Mouse (Mus musculus) erythroid progenitor cell, adult 5-6 weeks (primary cell): ENCODE measurements around the gene Scn10a. TPM values are rescaled to one million over a fixed set of nuclear protein-coding genes. Genes with fewer than 3 reads are reported as not detected.

Experiments
- ATAC-seq: replicated peaks from 2 replicates; pipeline ENCODE4 v1.8.0; 2016; ENCODE audit warnings: moderate number of reproducible peaks, mild to moderate bottlenecking, moderate TSS enrichment, inconsistent platforms; ENCODE audit not compliant: poor library complexity, low FRiP score, severe bottlenecking
- total RNA-seq, 2 experiments: library from RNA; stranded (forward) in 1 of 2; stranded (reverse) in 1 of 2; fragments of 150-400 nt in 1 of 2; fragments of 186-747, 209-891 nt in 1 of 2; gene quantifications; 2 replicates each; pipeline versions ENCODE4 v1.2.3 to v1.2.4; 2015 to 2017; ENCODE audit warnings: low replicate concordance in 2 of 2

Scn10a gene
- total RNA-seq (2015; ENCODE audit: low replicate concordance) (not detected in 2 replicates), total RNA-seq (2017; ENCODE audit: low replicate concordance) (not detected in 2 replicates)

DNA sequence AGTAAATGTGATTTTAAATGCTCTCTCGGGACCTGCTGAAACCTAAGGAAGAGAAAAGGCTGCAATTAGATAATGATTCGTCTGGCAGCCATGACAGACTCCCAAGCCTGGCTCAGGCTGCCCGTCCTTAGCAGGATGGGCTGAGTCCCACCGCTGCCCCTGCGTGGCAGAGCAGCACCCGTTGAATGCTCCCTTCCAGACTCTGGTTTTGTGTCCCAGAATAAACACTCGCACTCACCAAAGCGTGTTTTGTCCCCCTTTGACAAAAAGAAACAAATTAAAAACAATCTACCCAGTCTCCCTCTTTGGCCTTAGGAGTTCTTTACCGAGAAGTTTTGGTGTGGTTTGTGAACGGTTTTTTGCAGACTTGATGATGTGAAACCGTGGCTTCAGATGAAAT lies at the start of gene Scn10a:
Gene Scn10a (minus strand): TSS at position 101 of the 400 bp plus-strand sequence.
- no peak for ATAC-seq

DNA sequence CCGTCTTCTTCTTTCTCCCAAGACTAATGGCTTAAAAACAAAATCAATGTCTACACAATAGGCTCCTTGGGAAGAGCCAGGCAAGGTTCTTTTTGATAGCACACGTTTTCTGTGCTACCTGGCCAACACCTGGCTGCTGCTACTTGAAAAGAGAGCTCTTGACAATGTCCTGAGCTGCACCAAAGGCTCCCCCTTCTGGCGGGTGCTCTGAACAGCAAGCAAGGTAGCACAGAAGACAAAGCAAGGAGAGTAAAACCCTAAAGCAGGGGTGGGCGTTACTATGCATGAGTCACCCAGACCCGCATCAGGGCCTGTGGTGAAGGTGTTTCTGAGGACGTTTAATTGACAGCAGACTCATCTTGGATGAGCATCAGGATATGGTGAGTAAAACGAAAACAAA lies 49.5 kb upstream of the Scn10a start:
- no peak for ATAC-seq

DNA sequence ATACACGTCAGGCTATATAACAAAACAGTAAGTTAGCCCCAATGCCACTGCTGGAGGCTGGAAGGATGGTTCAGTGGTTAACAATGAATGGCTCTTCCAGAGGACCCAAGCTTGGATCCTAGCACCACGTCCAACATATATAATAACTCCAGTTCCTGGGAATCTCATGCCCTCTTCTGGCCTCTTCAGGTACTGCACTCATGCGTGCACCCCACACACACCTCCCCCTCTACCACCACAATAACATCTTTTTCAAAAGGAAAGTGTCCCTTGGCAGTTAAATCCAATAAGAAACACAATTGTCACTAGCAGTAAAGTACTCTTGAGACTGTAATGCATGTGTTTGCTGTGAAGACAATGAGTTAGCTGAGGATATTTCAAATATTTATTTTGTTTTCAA lies 41.1 kb upstream of the Scn10a start:
- ATAC-seq, result no peak

DNA sequence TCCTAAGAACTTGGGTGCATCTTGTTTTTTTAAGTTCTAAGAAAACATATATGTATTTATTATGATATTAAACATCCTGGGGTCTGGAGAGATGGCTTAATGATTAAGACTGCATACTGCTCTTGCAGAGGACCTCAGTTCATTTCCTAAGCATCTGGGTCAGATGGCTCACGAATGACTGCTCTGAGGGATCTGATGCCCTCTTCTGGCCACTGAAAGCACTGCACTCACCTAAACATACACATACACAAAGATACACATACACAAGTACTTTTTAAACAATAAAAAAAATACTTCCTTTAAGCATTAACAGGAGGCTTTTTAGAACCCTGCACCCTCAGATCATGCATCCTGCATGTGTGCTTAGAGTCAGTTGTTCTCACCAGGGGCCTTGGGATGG lies 40.3 kb upstream of the Scn10a start:
- no peak for ATAC-seq

DNA sequence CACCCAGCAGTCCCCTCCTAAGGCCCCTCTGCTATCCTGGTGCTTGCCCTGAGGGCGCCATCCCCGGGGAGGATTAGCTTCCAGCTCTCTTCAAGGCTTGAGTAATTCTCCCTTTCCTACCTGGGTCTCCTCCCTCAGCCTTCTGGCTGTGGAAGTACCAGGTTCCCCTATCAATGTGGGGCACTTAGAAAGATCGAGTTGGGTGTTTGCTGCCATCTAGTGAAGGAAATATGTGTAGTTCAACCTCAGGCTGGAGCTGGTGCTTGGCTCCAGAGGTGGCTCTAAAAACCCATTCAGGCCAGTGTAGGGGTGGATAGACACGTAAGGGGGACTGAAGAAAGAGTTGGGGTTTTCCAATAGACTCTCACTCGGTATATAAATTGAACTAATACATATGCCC lies 32.4 kb upstream of the Scn10a start:
- no peak for ATAC-seq

DNA sequence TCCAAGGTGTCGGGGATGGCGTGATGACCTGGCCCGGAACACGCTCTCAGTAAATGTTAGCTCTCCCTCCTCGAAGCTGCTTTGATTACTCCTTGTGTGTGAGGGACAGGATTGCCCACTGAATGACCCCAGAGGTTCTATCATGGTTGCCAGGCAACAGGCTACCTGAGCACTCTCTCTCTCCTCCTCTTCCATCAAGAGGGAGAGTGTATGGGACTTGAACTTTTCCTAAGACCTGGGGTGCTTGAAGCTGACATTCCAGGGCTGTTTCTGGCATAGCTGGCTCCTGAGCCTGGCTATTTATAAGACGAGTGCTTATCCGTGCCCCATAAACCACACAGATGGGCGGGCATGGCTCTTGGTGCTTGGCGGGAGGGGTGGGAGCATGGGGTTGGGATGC lies 30.0 kb upstream of the Scn10a start:
- no peak for ATAC-seq

DNA sequence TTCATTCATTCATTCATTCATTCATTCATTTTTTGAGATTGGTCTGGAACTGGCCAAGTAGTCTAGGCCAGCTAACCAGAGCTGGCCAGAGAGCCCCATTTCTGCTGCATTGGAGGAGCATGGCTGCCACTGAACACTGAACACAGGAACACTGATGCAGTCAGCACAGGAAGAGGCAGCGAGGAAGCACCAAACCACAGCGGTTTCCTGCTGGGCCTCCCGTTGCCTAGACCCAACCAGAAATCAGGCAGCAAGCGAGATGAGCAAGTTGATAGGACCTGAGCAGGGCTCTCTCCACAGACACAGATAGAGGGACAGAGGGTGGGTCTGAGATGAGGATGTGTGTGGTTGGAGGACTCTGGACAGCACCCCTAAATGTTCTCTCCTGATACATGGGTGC lies 24.8 kb upstream of the Scn10a start:
- no peak for ATAC-seq

DNA sequence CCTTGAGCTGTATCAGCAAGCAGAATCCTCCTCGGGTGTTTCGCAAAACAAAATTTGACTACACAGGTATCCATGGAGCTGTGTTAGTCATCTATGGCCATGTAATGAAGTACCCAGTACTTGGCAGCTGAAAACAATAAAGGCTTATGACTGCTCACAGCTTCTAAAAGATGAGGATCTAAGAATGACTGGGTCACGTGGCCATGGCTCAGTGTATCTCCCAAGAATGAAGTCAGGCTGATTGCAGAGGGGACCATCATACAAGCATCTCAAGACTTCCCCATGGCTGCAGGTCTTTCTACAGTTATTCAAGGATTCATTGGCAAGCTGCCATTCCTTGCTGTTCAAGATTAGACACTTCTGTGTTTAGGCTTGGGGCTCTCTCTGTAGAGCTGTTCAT lies 24.2 kb upstream of the Scn10a start:
- ATAC-seq, result no peak

DNA sequence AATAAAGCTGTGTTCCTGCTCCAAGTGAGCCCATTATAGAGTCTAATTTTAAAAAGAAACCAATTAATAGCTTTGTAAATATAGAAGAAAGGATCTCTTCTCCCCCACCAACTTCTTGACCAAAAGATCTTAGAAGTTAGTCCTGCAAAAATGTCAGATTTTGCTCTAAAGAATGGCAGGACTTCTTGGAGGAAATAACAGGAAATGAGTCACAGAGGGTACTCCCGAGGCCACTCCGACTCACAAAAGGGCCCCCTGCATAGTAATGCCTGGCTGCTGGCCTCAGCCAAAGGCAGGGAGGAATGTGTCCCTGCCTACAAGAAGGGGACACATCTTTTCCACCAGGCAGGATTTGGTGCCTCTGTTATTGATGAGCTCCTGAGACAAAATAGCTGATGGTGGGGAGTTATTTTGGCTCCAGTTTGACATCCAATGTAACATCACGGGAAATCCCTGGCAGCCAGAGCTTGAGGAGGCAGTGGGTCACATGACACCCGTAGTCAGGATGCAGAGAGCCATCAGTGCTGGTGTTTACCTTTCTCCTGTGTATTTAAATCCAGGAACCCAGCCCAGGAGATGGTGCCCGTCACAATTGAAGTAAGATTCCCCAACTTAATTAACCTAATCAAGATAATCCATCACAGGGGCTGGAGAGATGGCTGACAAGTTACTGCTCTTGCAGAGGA lies 22.1 kb upstream of the Scn10a start:
- ATAC-seq, result no peak

DNA sequence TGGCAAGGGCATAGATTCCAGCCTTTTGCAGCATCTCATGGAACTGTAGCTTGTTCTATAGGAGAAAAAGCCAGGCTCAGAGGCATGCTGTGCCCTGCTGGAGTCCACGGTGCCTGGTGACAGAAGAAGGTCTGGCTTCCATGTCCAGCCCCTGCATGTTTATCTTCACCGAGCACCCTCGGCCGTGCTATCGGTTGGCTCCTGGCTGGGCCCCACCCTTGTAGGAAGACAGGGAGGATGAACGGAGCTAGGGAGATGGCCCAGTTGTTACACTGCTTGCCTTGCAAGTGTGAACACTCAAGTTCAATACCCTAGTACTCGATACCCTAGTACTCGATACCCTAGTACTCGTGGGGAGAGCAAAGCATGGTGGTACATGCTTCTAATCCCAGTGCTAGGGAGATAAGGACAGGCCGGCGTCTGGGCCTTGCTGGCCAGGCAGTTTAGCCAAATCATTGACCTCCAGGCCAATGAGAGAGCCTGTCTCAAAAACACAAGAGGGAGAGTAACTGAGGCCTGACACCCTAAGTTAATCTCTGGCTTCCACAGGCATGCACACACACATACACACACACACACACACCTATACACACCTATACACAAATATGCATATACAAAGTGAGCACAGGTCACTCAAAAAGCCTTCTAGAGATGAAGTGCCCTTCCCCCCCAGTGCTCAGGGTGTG lies 9.4 kb upstream of the Scn10a start:
- ATAC-seq, result no peak

DNA sequence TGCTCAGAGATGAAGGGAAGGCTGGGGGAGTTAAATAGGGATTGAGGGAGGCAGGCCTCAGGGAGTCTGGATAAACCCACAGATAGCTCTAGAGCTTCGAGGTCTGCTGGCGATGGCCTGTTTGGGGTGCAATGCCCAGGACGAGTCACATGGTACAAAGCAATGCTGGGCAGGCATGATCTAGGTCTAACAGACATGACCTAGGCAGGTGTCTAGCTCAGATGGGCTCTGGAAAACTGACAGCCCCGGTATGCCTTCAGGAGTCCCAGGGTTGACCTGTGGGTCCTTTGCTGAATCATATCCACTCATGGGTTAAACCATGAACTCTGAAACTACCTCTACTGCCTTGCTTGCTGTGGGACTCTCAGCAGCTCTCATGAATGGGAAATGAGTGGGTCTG lies 7.9 kb upstream of the Scn10a start:
- no peak for ATAC-seq

DNA sequence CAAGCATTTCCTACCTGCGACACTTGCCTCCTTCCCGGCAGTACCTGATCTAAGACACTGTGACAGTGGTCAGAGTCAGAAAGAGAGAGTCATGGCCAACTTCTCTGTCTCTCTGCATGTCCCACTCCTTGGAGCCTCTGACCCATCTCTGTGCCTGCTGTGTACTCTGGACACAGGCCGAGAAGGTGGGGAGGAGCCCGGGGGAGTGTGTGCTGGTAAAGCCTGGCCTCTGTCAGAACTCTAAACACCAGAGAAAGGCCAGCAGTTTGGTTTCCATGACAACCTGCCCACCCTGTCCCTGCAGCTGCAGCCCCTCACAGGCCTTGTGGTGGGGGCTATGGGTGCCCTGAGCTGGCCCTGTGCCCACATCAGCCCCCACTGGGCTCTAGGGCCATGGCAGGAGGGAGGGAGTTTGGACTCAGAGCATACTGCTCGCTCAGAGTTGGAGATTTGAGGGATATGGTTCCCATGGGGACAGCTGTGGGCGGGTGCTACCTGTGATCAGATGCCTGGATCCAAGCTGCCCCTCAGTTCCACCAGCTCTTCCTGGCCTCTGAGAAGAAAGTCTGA lies 6.3 kb upstream of the Scn10a start:
- ATAC-seq, result no peak

DNA sequence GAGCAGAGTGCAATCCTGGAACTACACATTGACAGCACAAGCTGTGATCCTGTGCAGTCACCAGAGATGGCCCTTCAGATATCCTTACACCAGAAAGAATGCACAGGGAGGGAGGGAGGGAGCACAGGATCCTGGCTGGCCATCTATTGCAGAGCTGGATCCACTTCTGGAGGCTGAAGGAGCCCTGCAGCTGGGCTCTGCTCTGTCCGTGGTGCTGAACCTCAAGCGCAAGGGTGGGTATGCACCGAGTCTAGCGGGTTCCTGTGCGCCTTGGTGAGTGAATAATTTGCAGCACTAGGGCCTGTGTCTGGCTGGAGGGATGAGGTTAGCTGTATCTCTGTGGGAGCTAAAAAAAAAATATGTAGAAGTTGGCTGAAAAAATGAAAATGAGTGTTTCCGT lies 12.4 kb downstream of the Scn10a start:
- no peak for ATAC-seq

DNA sequence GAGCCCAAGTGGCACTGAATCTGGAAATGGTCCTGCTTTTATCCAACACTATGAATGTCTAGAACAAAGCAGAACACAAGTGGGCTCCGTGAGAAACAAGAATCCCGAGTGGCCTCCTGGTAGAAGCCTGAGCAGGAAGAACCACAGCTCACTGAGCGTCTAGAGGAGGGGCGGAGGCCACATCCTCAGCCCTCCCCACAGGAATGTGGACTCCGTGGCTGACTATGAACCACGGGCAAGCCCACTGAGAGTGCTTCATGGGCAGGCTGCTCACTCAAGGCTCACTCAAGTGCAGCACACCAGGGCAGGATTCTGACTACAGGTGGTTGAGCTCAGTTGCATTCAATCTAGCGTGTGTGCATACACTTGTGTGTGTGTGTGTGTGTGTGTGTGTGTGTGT lies 27.6 kb downstream of the Scn10a start:
- ATAC-seq, result no peak

DNA sequence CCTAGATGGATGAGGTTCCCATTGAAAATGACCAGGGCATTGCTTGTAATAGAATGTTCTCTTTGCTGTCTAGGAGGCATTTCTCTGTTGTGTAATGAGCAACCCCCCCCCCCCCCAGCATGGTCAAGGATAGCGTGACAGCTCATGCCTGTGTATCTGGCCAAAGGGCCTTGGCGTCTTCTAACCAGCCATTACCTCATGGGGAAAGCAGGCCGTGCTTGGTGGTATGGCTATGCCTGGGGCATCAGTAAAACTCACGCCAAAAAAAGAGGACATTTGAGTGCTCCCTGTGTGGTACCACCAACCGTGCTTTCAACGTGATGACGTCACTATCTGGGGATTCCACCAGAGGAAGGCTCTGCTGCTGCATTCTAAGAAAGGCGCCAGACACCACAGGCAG lies 28.1 kb downstream of the Scn10a start:
- ATAC-seq, result no peak

DNA sequence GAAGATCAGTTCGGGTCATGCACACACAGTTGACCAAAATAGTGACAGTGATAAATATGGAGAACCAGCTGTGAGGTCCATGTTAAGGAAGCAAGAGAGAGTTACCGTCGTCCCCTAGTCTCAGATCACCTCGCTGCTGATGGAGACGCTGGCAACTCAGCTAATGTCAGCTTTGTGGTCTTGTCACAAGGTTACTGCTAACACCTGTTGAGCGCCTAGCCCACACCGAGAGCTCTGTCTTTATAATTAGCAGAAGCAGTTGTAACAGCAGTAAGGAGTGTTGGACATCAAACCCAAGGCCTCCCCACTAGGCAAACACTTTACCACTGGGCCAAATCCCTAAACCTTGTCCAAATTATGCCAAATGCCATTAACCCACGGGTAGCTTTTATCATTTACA lies 31.2 kb downstream of the Scn10a start:
- no peak for ATAC-seq

DNA sequence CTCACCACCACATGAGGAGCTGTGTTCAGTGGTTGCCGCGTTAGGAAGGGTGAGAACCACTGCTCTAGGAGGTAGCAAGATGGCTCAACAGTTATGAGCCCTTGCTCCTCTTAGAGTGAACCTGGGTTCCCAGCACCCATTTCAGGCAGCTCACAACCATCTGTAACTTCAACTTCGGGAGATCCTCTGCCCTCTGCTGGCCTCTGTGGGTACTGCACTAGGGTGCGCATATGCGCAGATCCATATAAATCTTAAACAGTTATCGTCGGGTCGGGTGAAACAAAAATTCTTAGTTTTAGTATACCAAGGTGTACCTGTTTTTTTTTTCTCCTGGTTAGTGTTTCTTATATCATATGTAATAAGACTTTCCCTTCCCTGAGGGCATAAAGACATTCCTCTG lies 32.9 kb downstream of the Scn10a start:
- ATAC-seq, result no peak

DNA sequence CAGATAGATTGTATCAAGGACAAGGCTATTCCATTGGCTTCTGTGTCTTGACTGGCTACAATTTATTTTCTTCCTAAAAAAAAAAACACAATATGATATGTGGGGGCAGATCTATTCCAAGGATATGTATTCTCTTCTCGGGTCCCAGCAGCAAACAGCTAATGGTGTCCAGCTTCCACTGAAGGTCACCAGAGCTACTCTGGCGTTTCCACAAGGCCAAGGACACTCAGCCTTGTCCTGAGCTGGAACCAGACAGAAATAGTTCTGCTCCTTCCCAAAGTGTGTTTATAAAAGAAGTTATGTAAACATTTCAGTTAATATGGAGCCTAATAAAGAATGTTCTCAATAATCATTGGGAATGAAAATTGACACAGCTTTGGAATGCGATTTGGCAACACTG lies 38.2 kb downstream of the Scn10a start:
- ATAC-seq, result no peak

DNA sequence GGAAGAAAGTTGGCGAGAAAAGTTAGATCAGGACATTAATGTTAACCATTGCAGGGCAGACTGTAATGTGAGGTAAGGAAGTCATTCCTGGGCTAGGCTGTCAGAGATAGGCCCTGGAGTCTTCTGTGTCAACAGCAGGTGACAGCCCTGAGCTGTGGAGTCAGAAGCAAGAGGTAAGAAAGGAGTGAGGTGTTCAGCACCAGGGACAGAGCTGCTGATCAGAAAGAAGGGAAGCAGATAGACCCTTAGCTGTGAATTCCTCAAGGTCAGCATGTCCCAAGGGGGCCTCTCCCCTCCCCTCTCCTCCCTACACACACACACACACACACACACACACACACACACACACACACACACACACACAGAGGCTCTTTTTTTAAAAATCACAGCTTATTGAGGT lies 55.0 kb downstream of the Scn10a start:
- no peak for ATAC-seq

DNA sequence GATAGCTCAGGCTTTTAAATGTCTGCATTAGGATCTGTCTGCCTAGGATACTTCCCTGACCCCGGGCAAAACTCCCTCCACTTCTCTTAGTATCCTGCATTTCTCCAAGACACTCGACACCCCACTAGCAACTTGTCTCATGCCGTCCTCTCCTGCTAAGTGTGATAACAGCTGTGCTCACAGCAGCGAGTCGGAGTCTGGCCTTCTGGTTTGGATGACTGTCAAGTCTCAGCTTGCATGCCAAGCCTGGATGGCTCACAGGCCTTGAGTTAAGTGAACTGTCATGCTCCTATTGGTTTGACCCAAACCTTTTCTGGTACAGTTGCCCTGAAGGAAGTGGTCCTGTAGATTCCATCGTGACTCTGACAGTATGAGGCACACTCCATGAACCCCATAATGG lies 63.0 kb downstream of the Scn10a start:
- ATAC-seq, result no peak

DNA sequence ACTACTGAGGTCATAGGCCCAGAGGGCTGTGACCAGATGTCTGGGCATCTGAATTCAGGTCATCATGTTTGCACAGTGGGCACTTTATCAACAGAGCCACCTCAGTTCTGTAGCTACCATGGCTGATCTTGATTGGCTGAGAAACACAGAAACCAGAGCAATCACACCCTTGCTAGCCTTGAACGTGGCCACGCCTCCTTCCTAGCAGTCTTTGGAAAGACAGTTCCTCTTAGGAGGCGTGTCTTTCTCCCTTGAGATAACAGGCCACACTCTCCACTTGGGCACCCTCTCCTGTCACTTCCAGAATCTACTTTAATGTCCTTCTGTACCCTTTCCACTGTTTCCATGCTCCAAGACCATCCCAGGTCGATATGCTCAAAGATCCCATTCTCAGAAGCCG lies 65.4 kb downstream of the Scn10a start:
- no peak for ATAC-seq
